Mouse (Mus musculus): ENCODE data around the gene Rpia.

The Rpia gene

DNA sequence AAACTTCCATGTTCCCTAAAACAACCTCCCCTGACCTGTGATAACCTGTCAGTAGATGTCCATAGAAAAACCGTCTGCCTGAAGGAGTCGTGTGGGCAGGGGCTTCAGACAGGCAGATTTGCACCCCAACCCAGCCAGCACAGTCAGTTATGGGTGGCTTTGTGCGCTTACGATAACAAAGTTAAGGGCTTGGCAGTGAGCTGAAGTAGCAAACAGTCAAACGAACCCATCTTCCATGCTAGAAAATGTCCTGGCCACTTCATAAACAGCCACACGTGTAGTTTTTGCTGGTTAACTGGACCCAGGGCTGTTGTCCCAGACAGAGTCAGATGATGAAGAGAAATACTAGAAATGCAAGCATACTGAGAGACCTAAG, 40.1 kb downstream of the Rpia start:
- no peak for DNase-seq (ENCODE audit: low read depth, low spot score)

GRCm38 (mm10) chr6:70751251-70751897, 40.7 kb downstream of the Rpia start:
- no peak for DNase-seq (ENCODE audit: low read depth, low spot score)

- no peak for DNase-seq (ENCODE audit: low read depth, low spot score)
Observed at GRCm38 (mm10) chr6:70749750-70750149, 42.3 kb downstream of the Rpia start.

DNA sequence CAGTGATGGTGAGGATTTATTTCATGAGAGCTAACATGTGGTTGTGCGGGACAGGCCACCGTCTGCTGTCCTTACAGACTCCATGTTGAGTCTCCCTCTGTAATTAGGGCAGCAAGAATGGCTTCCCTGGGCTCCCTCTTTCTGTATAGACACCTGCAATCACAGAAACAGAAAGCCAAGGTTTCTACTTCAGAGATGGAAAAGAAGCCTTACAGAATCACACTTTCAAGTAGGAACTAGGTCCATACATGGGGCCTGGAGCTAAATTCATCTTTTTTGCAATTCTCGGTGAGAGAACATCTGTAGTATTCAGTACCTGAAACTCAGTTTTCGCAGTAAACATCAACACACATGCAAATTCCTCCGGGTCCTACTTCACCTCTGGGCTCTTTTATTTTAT, 44.3 kb downstream of the Rpia start:
- DNase-seq (ENCODE audit: low read depth, low spot score), result no peak

DNA sequence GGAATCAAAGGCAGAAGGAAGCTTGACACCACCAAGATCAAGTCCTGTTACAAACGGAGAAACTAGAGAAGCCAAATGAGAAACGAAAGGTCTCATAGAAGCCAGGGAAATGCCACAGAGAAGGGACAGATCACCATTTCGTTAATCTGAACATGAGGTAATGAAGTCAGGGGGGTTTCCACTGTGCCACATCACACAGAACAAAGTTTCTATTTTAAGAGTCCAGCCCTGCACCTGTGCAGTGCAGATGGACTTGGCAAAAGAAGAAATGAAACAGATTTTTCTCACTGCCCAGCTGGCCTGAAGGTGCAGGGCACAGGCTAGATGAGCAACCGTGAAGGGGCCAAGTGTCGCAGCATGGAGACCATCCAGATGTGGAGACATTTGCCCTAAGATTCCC, 48.1 kb downstream of the Rpia start:
- DNase-seq (ENCODE audit: low read depth, low spot score), result no peak

DNA sequence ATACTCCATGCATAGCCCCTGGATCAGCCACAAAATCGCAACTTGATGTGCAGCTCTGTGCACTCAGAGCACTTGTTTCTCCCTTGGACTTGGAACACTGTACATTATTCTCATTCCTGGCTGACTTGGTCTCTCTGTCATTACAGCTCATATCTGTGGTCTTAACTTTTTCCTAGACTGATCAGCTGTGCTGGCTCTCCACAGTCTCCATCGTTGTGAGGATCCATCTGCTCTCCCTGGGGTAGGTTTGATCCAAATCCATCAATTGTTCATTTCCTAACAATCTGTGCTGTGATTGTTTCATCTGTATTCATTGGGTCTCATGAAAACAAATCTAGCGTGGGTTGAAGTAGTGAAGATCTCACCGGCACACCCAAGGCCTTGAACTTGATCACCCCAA, 49.2 kb downstream of the Rpia start:
- DNase-seq (ENCODE audit: low read depth, low spot score), result no peak

GRCm38 (mm10) chr6:70740535-70740934, 51.5 kb downstream of the Rpia start:
- DNase-seq (ENCODE audit: low read depth, low spot score), result no peak

DNA sequence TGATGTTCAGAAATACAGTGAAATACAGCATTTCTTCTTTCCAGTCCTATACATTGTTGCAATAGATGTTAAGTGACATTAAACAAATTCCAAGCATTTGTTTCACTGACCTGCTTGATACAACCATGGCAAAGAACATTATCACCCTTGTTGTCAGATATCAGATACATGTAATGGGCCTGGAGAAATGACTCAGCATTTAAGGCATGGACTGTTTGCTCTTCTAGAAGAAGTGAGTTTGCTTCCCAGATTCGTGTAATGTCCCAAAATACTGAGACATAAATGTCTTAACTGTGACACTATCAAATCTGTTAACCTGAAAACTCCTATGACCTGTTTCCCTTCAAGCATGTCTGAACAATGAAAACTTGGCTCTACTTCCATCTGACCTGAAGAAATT, 52.6 kb downstream of the Rpia start:
- no peak for DNase-seq (ENCODE audit: low read depth, low spot score)

GRCm38 (mm10) chr6:70735528-70735927, 56.5 kb downstream of the Rpia start:
- no peak for DNase-seq (ENCODE audit: low read depth, low spot score)

DNA sequence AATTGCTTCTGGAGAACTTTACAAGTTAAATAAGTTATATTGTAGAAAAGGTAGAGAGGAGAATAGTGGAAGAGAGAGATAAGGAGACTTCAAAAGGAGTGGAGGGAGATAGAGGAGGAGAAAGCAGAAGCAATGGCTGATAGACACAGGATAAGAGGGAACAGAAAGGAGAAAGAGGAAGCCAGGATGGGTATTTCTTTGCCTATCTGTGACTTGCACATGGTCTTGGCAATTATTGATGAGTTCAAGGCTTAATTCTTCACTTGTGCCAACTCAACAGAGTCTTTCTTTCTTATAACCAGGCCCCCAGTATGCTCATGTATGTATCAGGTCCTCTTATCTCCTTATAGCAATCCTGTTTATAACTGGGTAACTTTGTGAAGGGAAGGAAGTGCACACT, 61.2 kb downstream of the Rpia start:
- no peak for DNase-seq (ENCODE audit: low read depth, low spot score)

DNA sequence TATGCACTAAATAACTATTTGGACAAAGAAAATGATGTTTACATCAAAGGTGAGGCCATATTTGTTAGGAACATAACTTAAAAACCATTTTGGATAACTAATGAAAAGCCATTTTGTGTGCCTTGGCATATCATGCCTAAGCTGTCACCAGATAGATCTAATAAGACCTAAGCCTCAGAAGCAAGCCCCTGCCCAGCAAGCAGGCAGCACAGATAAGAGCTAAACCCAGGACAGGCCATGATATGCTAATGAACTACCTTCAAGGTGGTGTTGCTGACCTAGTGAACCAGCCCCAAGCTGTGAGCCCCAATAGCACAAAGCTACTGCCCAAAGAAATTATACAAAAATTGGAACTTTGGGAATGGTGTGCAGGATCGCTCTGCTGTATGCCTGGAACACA, 62.9 kb downstream of the Rpia start:
- DNase-seq (ENCODE audit: low read depth, low spot score), result no peak

DNA sequence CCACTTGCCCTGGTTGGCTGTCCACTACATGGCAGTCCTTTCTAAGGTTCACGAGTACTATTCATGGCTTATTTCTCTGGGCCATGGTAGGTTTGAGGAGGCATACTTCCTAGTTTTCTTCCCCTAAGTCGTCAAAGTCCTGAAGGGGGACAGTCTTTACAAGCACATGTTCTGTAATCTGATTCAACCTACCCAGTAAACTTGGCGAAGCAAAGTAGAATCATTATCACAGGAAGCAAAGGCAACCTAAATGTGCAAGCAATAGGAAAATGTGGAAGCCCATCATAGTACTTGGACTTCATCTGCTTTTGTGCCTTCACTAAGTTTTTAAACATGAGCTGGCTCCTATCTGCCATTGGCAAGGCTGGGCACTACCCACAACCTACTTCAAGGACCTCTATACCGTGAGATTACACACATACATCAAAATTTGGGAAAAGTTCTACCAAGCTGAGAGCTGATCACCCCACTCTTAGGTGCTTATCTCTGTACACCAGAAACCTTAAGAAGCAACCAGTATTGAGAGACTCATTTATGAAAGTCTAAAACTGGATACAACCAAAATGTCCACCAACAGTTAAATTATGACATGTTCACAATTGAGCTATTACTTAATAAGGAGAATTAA, 64.8 kb downstream of the Rpia start:
- DNase-seq (ENCODE audit: low read depth, low spot score), result no peak

GRCm38 (mm10) chr6:70725639-70726038, 66.4 kb downstream of the Rpia start:
- DNase-seq (ENCODE audit: low read depth, low spot score), result no peak

DNA sequence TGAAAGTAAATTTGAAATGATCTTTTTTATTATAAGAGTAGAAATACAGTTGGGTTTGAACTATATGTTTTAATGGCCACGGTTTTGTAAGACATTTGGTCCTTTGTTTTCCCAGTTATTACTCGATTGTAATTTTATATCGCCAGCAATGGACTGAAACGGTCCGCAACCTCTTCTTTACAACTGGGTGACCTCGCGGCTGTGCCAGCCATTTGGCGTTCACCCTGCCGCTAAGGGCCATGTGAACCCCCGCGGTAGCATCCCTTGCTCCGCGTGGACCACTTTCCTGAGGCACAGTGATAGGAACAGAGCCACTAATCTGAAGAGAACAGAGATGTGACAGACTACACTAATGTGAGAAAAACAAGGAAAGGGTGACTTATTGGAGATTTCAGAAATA, 67.3 kb downstream of the Rpia start:
- DNase-seq (ENCODE audit: low read depth, low spot score), result no peak

DNA sequence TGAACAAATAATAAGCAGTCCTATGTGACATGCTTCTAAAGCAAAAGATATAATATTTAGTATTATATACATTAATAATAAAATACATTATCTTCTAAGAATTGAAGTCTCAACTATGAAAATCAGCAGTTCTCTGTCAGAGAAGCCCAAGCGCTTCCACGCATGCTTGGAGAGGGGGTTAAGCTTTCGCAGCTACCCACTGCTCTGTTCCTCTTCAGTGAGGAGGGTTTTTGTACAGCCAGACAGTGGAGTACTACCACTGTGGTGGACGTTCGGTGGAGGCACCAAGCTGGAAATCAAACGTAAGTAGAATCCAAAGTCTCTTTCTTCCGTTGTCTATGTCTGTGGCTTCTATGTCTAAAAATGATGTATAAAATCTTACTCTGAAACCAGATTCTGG, 69.7 kb downstream of the Rpia start:
- no peak for DNase-seq (ENCODE audit: low read depth, low spot score)

DNA sequence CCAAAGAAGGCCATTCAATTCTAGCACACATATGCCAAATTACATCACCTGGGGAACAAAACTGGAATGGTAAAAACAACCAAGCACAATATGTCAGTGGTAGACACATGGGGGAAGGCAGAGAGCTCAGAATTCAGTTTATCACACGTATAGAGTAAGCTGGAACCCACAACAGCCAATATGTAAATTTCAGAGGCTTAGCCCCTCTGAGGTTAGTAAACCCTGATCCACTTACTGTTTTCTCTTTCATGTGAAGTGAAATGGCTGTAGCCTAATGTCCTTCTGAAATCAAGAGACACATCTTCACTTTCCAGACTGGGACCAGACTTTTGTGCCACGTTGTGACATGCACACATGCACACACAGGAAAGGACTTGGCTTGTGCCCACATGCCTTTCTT, 73.3 kb downstream of the Rpia start:
- no peak for DNase-seq (ENCODE audit: low read depth, low spot score)

GRCm38 (mm10) chr6:70718164-70718563, 73.9 kb downstream of the Rpia start:
- DNase-seq (ENCODE audit: low read depth, low spot score), result no peak

GRCm38 (mm10) chr6:70716701-70717393, 75.2 kb downstream of the Rpia start:
- no peak for DNase-seq (ENCODE audit: low read depth, low spot score)

Measured in telencephalon, adult 2 months (tissue).